Mouse (Mus musculus) intestine, embryonic 15.5 days (tissue): ENCODE results near the gene Adamts17. TPM values are rescaled to one million over a fixed set of nuclear protein-coding genes. Genes with fewer than 3 reads are reported as not detected.

Experiments
- ATAC-seq: fragments of 200-750 bp; cut with Nextera tagmentation; 2 replicates; pipeline ENCODE4 v1.8.0; 2017; ENCODE audit warnings: moderate TSS enrichment, moderate library complexity
- H3K27ac ChIP-seq: fragments of 300-500 bp; sonication (generic); 2 replicates; pipeline ENCODE4 v1.5.1; 2015; ENCODE audit warnings: mild to moderate bottlenecking, inconsistent platforms
- H3K27me3 ChIP-seq: fragments of 300-500 bp; sonication (generic); replicated peaks from 2 replicates; pipeline ENCODE4 v1.6.1; 2015; ENCODE audit warnings: inconsistent platforms
- H3K36me3 ChIP-seq: fragments of 300-500 bp; sonication (generic); 2 replicates; pipeline ENCODE4 v1.6.1; 2015; ENCODE audit warnings: inconsistent platforms
- H3K4me1 ChIP-seq: fragments of 300-500 bp; sonication (generic); replicated peaks from 2 replicates; pipeline ENCODE4 v1.6.1; 2015; ENCODE audit warnings: inconsistent platforms
- H3K4me2 ChIP-seq: fragments of 300-500 bp; sonication (generic); replicated peaks from 2 replicates; pipeline ENCODE4 v1.6.1; 2015; ENCODE audit warnings: mild to moderate bottlenecking, inconsistent platforms
- H3K4me3 ChIP-seq: fragments of 300-500 bp; sonication (generic); replicated peaks from 2 replicates; pipeline ENCODE4 v1.5.1; 2015; ENCODE audit warnings: inconsistent platforms
- H3K9ac ChIP-seq: fragments of 300-500 bp; sonication (generic); 2 replicates; pipeline ENCODE4 v1.6.1; 2015; ENCODE audit warnings: inconsistent platforms
- H3K9me3 ChIP-seq: fragments of 300-500 bp; sonication (generic); 2 replicates; pipeline ENCODE4 v1.6.1; 2016; ENCODE audit warnings: inconsistent platforms
- WGBS: fragments of 180-500 bp; shearing (Covaris S2); methylation state at CpG from one replicate; pipeline ENCODE4 v1.1.7; 2015; 5-methylcytosine and 5-hydroxymethylcytosine counted together
- polyA plus RNA-seq: library from polyadenylated mRNA; unstranded; fragments of >200 nt; fragmentation: Nextera tagmentation; extraction: Ambion mirVana; gene quantifications from 2 replicates; pipeline ENCODE4 v1.2.1, GENCODE M21; 2015

Adamts17 gene
- polyA plus RNA-seq, 1 experiment from 2014 or later = 3.3 TPM

DNA sequence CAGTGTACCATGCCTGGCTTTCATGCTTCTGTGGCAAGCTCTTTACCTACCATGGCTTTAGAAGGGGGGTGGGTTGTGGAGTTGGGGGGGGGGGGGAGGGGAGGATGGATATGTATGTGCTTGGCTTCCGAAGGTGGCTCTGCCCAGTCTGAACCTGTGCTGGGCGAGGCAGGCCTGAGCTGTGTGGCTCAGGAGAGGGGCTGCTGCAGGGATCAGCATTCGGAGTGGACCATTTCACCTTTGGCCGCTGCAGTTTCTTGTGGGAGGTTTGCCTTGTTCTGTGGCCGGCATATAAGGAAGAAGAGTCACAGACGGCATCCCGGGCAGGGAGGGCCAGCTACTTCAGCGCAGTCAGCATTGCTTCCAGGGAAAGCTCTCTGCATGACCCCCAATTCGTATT lies 7.8 kb downstream of the Adamts17 start:
- Histone ChIP-seq H3K9ac (no peak overlapping the region), H3K4me2 (no peak overlapping the region), H3K4me1 (peaks cover 16% of the 10 kb centered on the region), H3K4me3 (no peak overlapping the region), H3K27ac (no peak overlapping the region), H3K9me3 (no peaks in the 10 kb centered on the region), H3K27me3 (no peaks in the 10 kb centered on the region), H3K36me3 (no peaks in the 10 kb centered on the region)
- WGBS = 53% methylated on average over 9 of the region's 9 CpGs
- ATAC-seq = peak; percentile 32

- no peak overlapping the region for H3K27ac ChIP-seq
- no peak overlapping the region for H3K9ac ChIP-seq
- H3K9me3 ChIP-seq = no peaks in the 10 kb centered on the region
- no peak for ATAC-seq
- no peaks in the 10 kb centered on the region for H3K36me3 ChIP-seq
- H3K4me3 ChIP-seq = no peak overlapping the region
- no peaks in the 10 kb centered on the region for H3K27me3 ChIP-seq
- 97% methylated on average over 6 of the region's 6 CpGs for WGBS
- H3K4me1 ChIP-seq = peaks cover 3% of the 10 kb centered on the region; the same call in 1 of the 2 replicates
- no peak overlapping the region for H3K4me2 ChIP-seq
Observed at GRCm38 (mm10) chr7:66849316-66849715, 9.8 kb downstream of the Adamts17 start.

DNA sequence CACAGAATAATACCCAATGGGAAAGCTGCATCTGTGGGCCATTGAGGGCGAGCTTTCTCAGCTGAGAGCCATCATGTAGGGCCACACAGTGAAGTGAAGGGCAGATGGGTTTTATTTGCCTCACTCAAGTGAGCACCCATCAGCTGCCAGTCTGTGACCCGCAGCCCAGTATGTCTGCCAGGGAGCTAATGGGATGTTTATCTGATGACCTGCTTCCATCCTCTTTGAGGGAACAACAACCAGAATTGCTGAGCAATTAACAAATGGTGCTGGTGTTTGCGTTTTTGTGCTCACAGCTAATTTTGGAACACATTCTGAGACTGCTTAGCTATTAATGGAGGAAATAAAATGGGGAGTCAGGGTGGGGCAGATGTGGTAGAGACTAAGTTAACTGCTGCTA lies 12.6 kb downstream of the Adamts17 start:
- Histone ChIP-seq H3K9me3 (no peaks in the 10 kb centered on the region), H3K27ac (no peak overlapping the region), H3K9ac (no peak overlapping the region), H3K4me3 (no peak overlapping the region), H3K27me3 (no peaks in the 10 kb centered on the region), H3K36me3 (no peaks in the 10 kb centered on the region), H3K4me2 (no peak overlapping the region), H3K4me1 (no peaks in the 10 kb centered on the region)
- 66% methylated on average over 3 of the region's 3 CpGs for WGBS
- ATAC-seq = no peak

DNA sequence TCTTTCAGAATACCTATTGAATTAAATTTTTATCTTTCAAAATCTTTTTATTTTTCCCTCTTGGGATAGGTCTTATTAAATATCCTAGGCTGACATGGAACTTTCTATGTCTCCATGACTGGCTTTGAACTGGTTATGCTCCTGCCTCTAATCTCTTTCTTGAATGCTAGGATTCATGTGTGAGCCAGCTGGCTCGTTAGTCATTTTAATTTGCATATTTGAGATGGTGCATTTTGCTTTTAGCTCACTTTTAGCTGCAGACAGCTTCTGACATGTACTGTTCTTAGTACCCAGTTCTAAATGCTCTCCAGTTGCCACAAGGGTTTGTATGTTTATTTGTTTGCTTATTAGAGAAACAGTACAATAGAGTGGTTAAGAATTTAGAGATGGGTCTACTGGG lies 18.1 kb downstream of the Adamts17 start:
- no peak for ATAC-seq
- no peaks in the 10 kb centered on the region for H3K9me3 ChIP-seq
- H3K4me3 ChIP-seq = no peak overlapping the region
- no peaks in the 10 kb centered on the region for H3K27me3 ChIP-seq
- 92% methylated on average over 1 of the region's 1 CpGs for WGBS
- no peaks in the 10 kb centered on the region for H3K36me3 ChIP-seq
- H3K4me2 ChIP-seq = no peak overlapping the region
- no peaks in the 10 kb centered on the region for H3K4me1 ChIP-seq
- H3K9ac ChIP-seq = no peak overlapping the region
- H3K27ac ChIP-seq = no peak overlapping the region

DNA sequence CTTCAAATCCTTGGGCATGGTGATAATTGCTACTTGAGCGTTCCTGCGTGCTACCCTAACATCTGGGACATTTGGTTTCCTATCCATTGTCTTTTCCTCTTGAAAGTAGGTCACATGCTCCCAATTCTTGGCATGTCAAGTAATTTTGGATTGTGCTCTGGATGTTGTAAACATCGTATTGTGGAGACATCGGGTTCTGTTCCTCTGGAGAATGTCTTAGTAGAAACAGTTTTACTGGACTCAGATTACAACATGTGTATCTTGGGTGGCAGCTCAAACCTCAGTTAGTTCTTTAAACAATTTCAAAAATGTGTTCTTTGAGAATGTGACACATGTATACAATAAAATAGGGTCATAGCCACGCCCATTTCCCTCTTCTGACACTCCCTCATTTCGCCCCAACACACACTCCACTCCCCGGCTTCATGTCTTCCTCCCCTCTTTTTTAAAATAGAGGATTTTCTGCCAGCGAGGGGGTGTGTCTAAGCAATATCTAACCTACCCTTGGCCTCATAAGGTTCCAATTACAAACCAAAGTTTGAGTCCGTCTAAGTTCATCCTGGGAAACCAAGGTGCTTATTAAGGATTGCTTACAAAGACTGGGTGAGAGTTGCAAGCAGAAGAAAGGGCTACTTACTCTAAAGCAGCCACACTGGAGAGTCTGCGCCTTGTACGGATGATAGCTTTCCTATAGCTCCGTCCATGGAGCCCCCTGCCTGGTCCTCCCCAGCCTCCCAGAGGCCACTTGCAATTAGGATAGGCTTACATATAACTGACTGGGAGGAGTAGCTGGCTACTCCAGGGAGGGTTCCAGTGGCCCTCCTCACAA lies 18.9 kb downstream of the Adamts17 start:
- WGBS = 45% methylated on average over 12 of the region's 12 CpGs
- no peak overlapping the region for H3K27ac ChIP-seq
- ATAC-seq = peak; percentile 56

DNA sequence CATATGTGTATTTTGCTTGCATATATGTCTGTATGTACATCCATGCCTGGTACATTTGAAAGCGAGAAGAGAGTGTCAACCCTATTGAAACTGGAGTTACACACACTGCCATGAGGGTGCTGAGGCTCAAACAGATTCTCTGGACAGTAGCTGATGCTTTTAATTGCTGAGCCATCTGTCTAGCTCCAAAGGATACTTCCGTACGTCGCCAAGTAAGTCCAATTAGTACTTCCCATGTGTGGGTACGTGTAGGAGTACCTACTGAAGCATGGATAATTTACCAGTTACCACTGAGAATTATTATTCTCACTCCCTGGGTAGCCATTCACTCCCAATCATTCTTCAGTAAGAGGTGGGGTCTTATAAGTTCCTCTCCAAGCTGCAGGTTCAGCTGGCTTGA lies 19.7 kb downstream of the Adamts17 start:
- H3K36me3 ChIP-seq = no peaks in the 10 kb centered on the region
- ATAC-seq = no peak
- no peak overlapping the region for H3K27ac ChIP-seq
- H3K27me3 ChIP-seq = no peaks in the 10 kb centered on the region
- no peak overlapping the region for H3K9ac ChIP-seq
- no peak overlapping the region for H3K4me2 ChIP-seq
- H3K4me3 ChIP-seq = no peak overlapping the region
- H3K9me3 ChIP-seq = no peaks in the 10 kb centered on the region
- no peaks in the 10 kb centered on the region for H3K4me1 ChIP-seq
- 88% methylated on average over 5 of the region's 5 CpGs for WGBS

More for the DNA sequence above, 18.9 kb downstream of the Adamts17 start:
- H3K4me3 ChIP-seq = no peak overlapping the region
- no peaks in the 10 kb centered on the region for H3K27me3 ChIP-seq
- no peak overlapping the region for H3K4me2 ChIP-seq
- no peaks in the 10 kb centered on the region for H3K4me1 ChIP-seq
- H3K36me3 ChIP-seq = no peaks in the 10 kb centered on the region
- no peaks in the 10 kb centered on the region for H3K9me3 ChIP-seq
- no peak overlapping the region for H3K9ac ChIP-seq

GRCm38 (mm10) chr7:66866944-66867718 lies 27.6 kb downstream of the Adamts17 start:
- no peak overlapping the region for H3K4me3 ChIP-seq
- no peaks in the 10 kb centered on the region for H3K9me3 ChIP-seq
- WGBS = 51% methylated on average over 19 of the region's 19 CpGs
- peaks cover 28% of the 10 kb centered on the region for H3K4me1 ChIP-seq
- no peak for ATAC-seq
- H3K36me3 ChIP-seq = no peaks in the 10 kb centered on the region
- no peak overlapping the region for H3K4me2 ChIP-seq
- H3K27ac ChIP-seq = peak overlapping the region; percentile 65
- no peak overlapping the region for H3K9ac ChIP-seq
- H3K27me3 ChIP-seq = no peaks in the 10 kb centered on the region

- ATAC-seq = peak; percentile 59
- H3K27me3 ChIP-seq = no peaks in the 10 kb centered on the region
- peaks cover 29% of the 10 kb centered on the region for H3K4me1 ChIP-seq
- no peak overlapping the region for H3K4me2 ChIP-seq
- no peak overlapping the region for H3K9ac ChIP-seq
- no peak overlapping the region for H3K4me3 ChIP-seq
- 34% methylated on average over 13 of the region's 13 CpGs for WGBS
- H3K9me3 ChIP-seq = no peaks in the 10 kb centered on the region
- H3K27ac ChIP-seq = peak overlapping the region; percentile 65
- H3K36me3 ChIP-seq = no peaks in the 10 kb centered on the region
Observed at GRCm38 (mm10) chr7:66867719-66868501, 28.4 kb downstream of the Adamts17 start.

GRCm38 (mm10) chr7:66871520-66871919 lies 32.0 kb downstream of the Adamts17 start:
- no peaks in the 10 kb centered on the region for H3K36me3 ChIP-seq
- no peaks in the 10 kb centered on the region for H3K27me3 ChIP-seq
- H3K27ac ChIP-seq = peak overlapping the region; percentile 79; the same call in 1 of the 2 replicates
- peaks cover 27% of the 10 kb centered on the region for H3K4me1 ChIP-seq
- no peak overlapping the region for H3K4me2 ChIP-seq
- H3K9me3 ChIP-seq = no peaks in the 10 kb centered on the region
- H3K9ac ChIP-seq = no peak overlapping the region
- peak; percentile 67 for ATAC-seq
- no peak overlapping the region for H3K4me3 ChIP-seq
- WGBS = 41% methylated on average over 7 of the region's 7 CpGs

GRCm38 (mm10) chr7:66871940-66872511 lies 32.5 kb downstream of the Adamts17 start:
- Histone ChIP-seq H3K4me3 (no peak overlapping the region), H3K27ac (peak overlapping the region; percentile 74; the same call in 1 of the 2 replicates), H3K4me2 (no peak overlapping the region), H3K27me3 (no peaks in the 10 kb centered on the region), H3K9ac (no peak overlapping the region), H3K9me3 (no peaks in the 10 kb centered on the region), H3K4me1 (peaks cover 22% of the 10 kb centered on the region), H3K36me3 (no peaks in the 10 kb centered on the region)
- WGBS = 62% methylated on average over 14 of the region's 14 CpGs
- peak; percentile 75 for ATAC-seq

DNA sequence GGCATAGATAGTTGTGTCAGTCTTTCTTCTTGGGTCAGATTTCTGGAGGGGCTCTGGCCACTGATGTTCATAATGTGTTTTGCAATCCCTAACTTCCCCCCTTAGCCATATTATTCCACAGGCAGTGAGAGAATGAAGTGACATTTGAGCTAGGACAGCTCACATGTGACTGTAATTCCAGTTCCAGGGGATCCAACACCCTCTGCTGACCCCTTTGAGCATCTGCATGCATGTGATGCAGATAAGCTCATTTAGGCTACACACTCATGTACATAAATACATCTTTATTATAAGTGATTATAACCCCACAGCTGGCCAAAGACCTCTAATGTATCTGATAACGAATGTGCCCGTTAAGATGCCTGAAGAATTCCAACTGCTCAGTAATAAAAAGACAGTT lies 33.7 kb downstream of the Adamts17 start:
- Histone ChIP-seq H3K4me2 (no peak overlapping the region), H3K27ac (no peak overlapping the region), H3K4me1 (peaks cover 14% of the 10 kb centered on the region), H3K4me3 (no peak overlapping the region), H3K9ac (no peak overlapping the region), H3K9me3 (no peaks in the 10 kb centered on the region), H3K27me3 (no peaks in the 10 kb centered on the region), H3K36me3 (no peaks in the 10 kb centered on the region)
- WGBS = 78% methylated on average over 2 of the region's 2 CpGs
- ATAC-seq = no peak

GRCm38 (mm10) chr7:66891431-66891830 lies 51.9 kb downstream of the Adamts17 start:
- no peaks in the 10 kb centered on the region for H3K27me3 ChIP-seq
- no peak for ATAC-seq
- no peak overlapping the region for H3K9ac ChIP-seq
- H3K4me1 ChIP-seq = no peaks in the 10 kb centered on the region
- WGBS = 68% methylated on average over 2 of the region's 2 CpGs
- no peak overlapping the region for H3K27ac ChIP-seq
- H3K4me3 ChIP-seq = no peak overlapping the region
- no peak overlapping the region for H3K4me2 ChIP-seq
- no peaks in the 10 kb centered on the region for H3K36me3 ChIP-seq
- H3K9me3 ChIP-seq = no peaks in the 10 kb centered on the region
